13 mouse cellular contexts compared by ENCODE assay signal in the genomic region with DNA sequence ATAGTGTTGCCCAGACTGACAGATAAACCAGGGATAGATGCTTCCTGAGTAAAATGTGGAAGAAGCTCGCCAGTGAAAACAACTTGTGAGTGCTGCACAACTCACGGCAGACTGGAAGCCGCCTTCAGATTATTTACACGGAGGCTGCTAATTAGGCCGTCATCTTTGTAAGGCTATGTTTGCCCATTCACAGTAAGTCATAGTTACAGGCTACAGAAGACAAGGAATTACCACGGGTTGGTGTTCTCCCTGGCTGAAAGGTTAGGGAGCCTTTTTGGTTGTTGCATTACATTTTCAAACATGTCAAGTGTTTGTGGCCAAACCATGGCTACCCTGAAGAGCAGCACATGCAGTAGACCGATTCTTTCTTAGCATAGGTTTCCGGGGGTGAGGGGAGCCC. TPM values are rescaled to one million over a fixed set of nuclear protein-coding genes. Genes with fewer than 3 reads are reported as not detected.
DNase-seq lines count a peak whose midpoint lies in the region; ATAC-seq and TF ChIP-seq lines count a peak whose summit lies in the region.
"Had no signal": no experiment of that assay in that cellular context is flagged by ENCODE, and none has a peak within 500 bp of the region (broad histone marks: within the 10 kb centered on the region; RNA-seq: fewer than 3 reads in every experiment).

No protein-coding gene starts in this region.

- H3K4me2 ChIP-seq in heart, postnatal 0 days (ENCODE audit: low read depth, low read length): peak overlapping the region; percentile 97; the same call in 1 of the 2 replicates
- peak overlapping the region; percentile 84 for H3K4me2 ChIP-seq in midbrain, embryonic 12.5 days (replicated peaks)
- no peak overlapping the region for H3K4me2 ChIP-seq in midbrain, embryonic 16.5 days (ENCODE audit: low read length)
- peak overlapping the region; percentile 90 for H3K4me2 ChIP-seq in hindbrain, embryonic 13.5 days
- peak overlapping the region; percentile 82 for H3K4me2 ChIP-seq in stomach, embryonic 15.5 days

- no peak overlapping the region for H3K9ac ChIP-seq in heart, postnatal 0 days (replicated peaks; ENCODE audit: low read depth, low read length)
- H3K9ac ChIP-seq in midbrain, embryonic 12.5 days (replicated peaks): no peak overlapping the region
- H3K9ac ChIP-seq in midbrain, embryonic 16.5 days (ENCODE audit: low read depth, low read length): no peak overlapping the region
- H3K9ac ChIP-seq in hindbrain, embryonic 13.5 days: no peak overlapping the region; the same call in 1 of the 2 replicates
- H3K9ac ChIP-seq in stomach, embryonic 15.5 days: no peak overlapping the region
- H3K9ac ChIP-seq: liver, embryonic 15.5 days had no signal

- H3K27me3 ChIP-seq in heart, postnatal 0 days (ENCODE audit: control insufficient read depth, insufficient read depth, low read length): no peaks in the 10 kb centered on the region
- no peaks in the 10 kb centered on the region for H3K27me3 ChIP-seq in midbrain, embryonic 12.5 days
- H3K27me3 ChIP-seq in midbrain, embryonic 16.5 days (ENCODE audit: control insufficient read depth, insufficient read depth, low read depth, low read length): no peaks in the 10 kb centered on the region
- 0 out of 2 replicates have a peak, but pooled peaks cover 4% of the 10 kb centered on the region for H3K27me3 ChIP-seq in hindbrain, embryonic 13.5 days
- H3K27me3 ChIP-seq in stomach, embryonic 15.5 days (replicated peaks): no peaks in the 10 kb centered on the region
- H3K27me3 ChIP-seq: CH12.LX had no signal

- no peak for TF ChIP-seq EP300 in heart, postnatal 0 days (IDR thresholded peaks at IDR 0.05; ENCODE audit: low read depth)

- no peak overlapping the region for H3K27ac ChIP-seq in heart, postnatal 0 days (ENCODE audit: low read depth)
- H3K27ac ChIP-seq in midbrain, embryonic 12.5 days (replicated peaks): no peak overlapping the region
- no peak overlapping the region for H3K27ac ChIP-seq in midbrain, embryonic 16.5 days (ENCODE audit: low read length)
- no peak overlapping the region for H3K27ac ChIP-seq in hindbrain, embryonic 13.5 days
- H3K27ac ChIP-seq in stomach, embryonic 15.5 days: no peak overlapping the region
- H3K27ac ChIP-seq: liver, embryonic 15.5 days had no signal

- TF ChIP-seq CTCF in heart, postnatal 0 days (IDR thresholded peaks at IDR 0.05; ENCODE audit: low read depth): no peak

- no peaks in the 10 kb centered on the region for H3K36me3 ChIP-seq in heart, postnatal 0 days (replicated peaks; ENCODE audit: control insufficient read depth, insufficient read depth, low read length)
- H3K36me3 ChIP-seq in midbrain, embryonic 12.5 days: 0 out of 2 replicates have a peak, but pooled peaks cover 3% of the 10 kb centered on the region
- H3K36me3 ChIP-seq in midbrain, embryonic 16.5 days (ENCODE audit: control insufficient read depth, insufficient read depth, low read length): no peaks in the 10 kb centered on the region
- no peaks in the 10 kb centered on the region for H3K36me3 ChIP-seq in hindbrain, embryonic 13.5 days
- no peaks in the 10 kb centered on the region for H3K36me3 ChIP-seq in stomach, embryonic 15.5 days
- H3K36me3 ChIP-seq: liver, embryonic 15.5 days had no signal

- no peaks in the 10 kb centered on the region for H3K9me3 ChIP-seq in heart, postnatal 0 days (replicated peaks; ENCODE audit: control insufficient read depth, low read length)
- H3K9me3 ChIP-seq in midbrain, embryonic 12.5 days: no peaks in the 10 kb centered on the region
- no peaks in the 10 kb centered on the region for H3K9me3 ChIP-seq in midbrain, embryonic 16.5 days (replicated peaks; ENCODE audit: control insufficient read depth, low read length, poor library complexity, severe bottlenecking)
- no peaks in the 10 kb centered on the region for H3K9me3 ChIP-seq in hindbrain, embryonic 13.5 days
- H3K9me3 ChIP-seq in stomach, embryonic 15.5 days: no peaks in the 10 kb centered on the region
- H3K9me3 ChIP-seq: liver, embryonic 15.5 days had no signal

- H3K4me3 ChIP-seq in heart, postnatal 0 days (ENCODE audit: low read depth, low read length): no peak overlapping the region
- H3K4me3 ChIP-seq in midbrain, embryonic 12.5 days: 0 out of 2 replicates have a peak overlapping the region, but pooled peaks have one; percentile 84
- no peak overlapping the region for H3K4me3 ChIP-seq in midbrain, embryonic 16.5 days (ENCODE audit: low read depth, low read length)
- H3K4me3 ChIP-seq in hindbrain, embryonic 13.5 days: no peak overlapping the region
- peak overlapping the region; percentile 99; the same call in 1 of the 2 replicates for H3K4me3 ChIP-seq in stomach, embryonic 15.5 days (replicated peaks)

- 61% methylated on average over 8 of the region's 8 CpGs for whole genome bisulfite sequencing in heart, postnatal 0 days
- 64% methylated on average over 8 of the region's 8 CpGs for WGBS in midbrain, embryonic 12.5 days
- 60% methylated on average over 8 of the region's 8 CpGs for WGBS in midbrain, embryonic 16.5 days
- 49% methylated on average over 8 of the region's 8 CpGs for WGBS in hindbrain, embryonic 13.5 days
- WGBS in stomach, embryonic 15.5 days: 34% methylated on average over 8 of the region's 8 CpGs

- H3K4me1 ChIP-seq in heart, postnatal 0 days (ENCODE audit: control insufficient read depth, insufficient read depth): peaks cover 19% of the 10 kb centered on the region
- H3K4me1 ChIP-seq in midbrain, embryonic 12.5 days: peaks cover 18% of the 10 kb centered on the region
- H3K4me1 ChIP-seq in midbrain, embryonic 16.5 days (ENCODE audit: control insufficient read depth, insufficient read depth, low read length): peaks cover 14% of the 10 kb centered on the region
- H3K4me1 ChIP-seq in hindbrain, embryonic 13.5 days (replicated peaks): peaks cover 23% of the 10 kb centered on the region
- peaks cover 15% of the 10 kb centered on the region; the same call in 1 of the 2 replicates for H3K4me1 ChIP-seq in stomach, embryonic 15.5 days

- DNase-seq in heart, postnatal 0 days (ENCODE audit: low spot score): no peak
- DNase-seq in heart, adult 9 months (ENCODE audit: low spot score in 2 of 2): no peak
- no peak for DNase-seq in layer of hippocampus, adult 18-20 months (ENCODE audit: low spot score in 2 of 2)
- DNase-seq in urinary bladder, postnatal 14 days (ENCODE audit: low spot score): no peak
- DNase-seq: cerebellum, adult 9-11 months; right cerebral cortex, postnatal 14 days; thymus, adult 2 months had no signal

- no peak for ATAC-seq in heart, postnatal 0 days (ENCODE audit: insufficient read depth, low read depth)
- no peak for ATAC-seq in midbrain, embryonic 12.5 days (ENCODE audit: low FRiP score, low read depth)
- ATAC-seq in midbrain, embryonic 16.5 days: no peak
- ATAC-seq in hindbrain, embryonic 13.5 days (ENCODE audit: low FRiP score): no peak
- ATAC-seq in stomach, embryonic 15.5 days (ENCODE audit: insufficient read depth, low FRiP score, low read depth): no peak

RNA-seq across cellular contexts. Expression of a gene that starts 1.3 kb away (rescaled TPM):
- total RNA-seq in heart, postnatal 0 days (2014; rRNA removed; ENCODE audit: low replicate concordance): 26.3 and 48.1 TPM in 2 replicates
- 12.9 and 14.1 TPM in 2 replicates for polyA plus RNA-seq in heart, postnatal 0 days (2015; fragmentation: Nextera tagmentation; extraction: Ambion mirVana)
- 72.5 and 77.2 TPM in 2 replicates for polyA plus RNA-seq in midbrain, embryonic 12.5 days (2016; fragmentation: Nextera tagmentation; extraction: Ambion mirVana)
- 9.7 and 13.0 TPM in 2 replicates for polyA plus RNA-seq in midbrain, embryonic 16.5 days (2015; fragmentation: Nextera tagmentation; extraction: Ambion mirVana)
- 33.1 and 33.5 TPM in 2 replicates for polyA plus RNA-seq in hindbrain, embryonic 13.5 days (2015; fragmentation: Nextera tagmentation; extraction: Ambion mirVana)
- 101 and 115 TPM in 2 replicates for polyA plus RNA-seq in stomach, embryonic 15.5 days (2015; fragmentation: Nextera tagmentation; extraction: Ambion mirVana)
- total RNA-seq in layer of hippocampus, adult 18-20 months (2021): under 1 TPM; 0.22 to 0.86 TPM

Comparison
In these comparisons a context has a peak if more than half of its experiments do, and no peak if none do; other contexts are left out.
1. H3K4me3 ChIP-seq: peak in midbrain, embryonic 12.5 days (single experiment) and stomach, embryonic 15.5 days (single experiment); none in heart, postnatal 0 days (single experiment), midbrain, embryonic 16.5 days (single experiment) and hindbrain, embryonic 13.5 days (single experiment).